Mouse (Mus musculus) kidney, embryonic 15.5 days (tissue): ENCODE measurements around the gene Itpr2. TPM values are rescaled to one million over a fixed set of nuclear protein-coding genes. Genes with fewer than 3 reads are reported as not detected.
A peak's percentile ranks its signal among the peaks of the same experiment; 100 is the strongest.

Source experiments
- ATAC-seq: fragments of 200-750 bp; cut with Nextera tagmentation; replicated peaks from 2 replicates; pipeline ENCODE4 v1.8.0; 2017; ENCODE audit warnings: moderate TSS enrichment; ENCODE audit not compliant: low FRiP score
- H3K27ac ChIP-seq: fragments of 300-500 bp; sonication (generic); 2 replicates; pipeline ENCODE4 v1.5.1; 2015; ENCODE audit warnings: mild to moderate bottlenecking, inconsistent platforms
- H3K27me3 ChIP-seq: fragments of 300-500 bp; sonication (generic); 2 replicates; pipeline ENCODE4 v1.6.1; 2015; ENCODE audit warnings: inconsistent platforms
- H3K36me3 ChIP-seq: fragments of 300-500 bp; sonication (generic); 2 replicates; pipeline ENCODE4 v1.6.1; 2015; ENCODE audit warnings: inconsistent platforms
- H3K4me1 ChIP-seq: fragments of 300-500 bp; sonication (generic); 2 replicates; pipeline ENCODE4 v1.6.1; 2015; ENCODE audit warnings: inconsistent platforms
- H3K4me2 ChIP-seq: fragments of 300-500 bp; sonication (generic); 2 replicates; pipeline ENCODE4 v1.6.1; 2015; ENCODE audit warnings: moderate library complexity, mild to moderate bottlenecking, inconsistent platforms
- H3K4me3 ChIP-seq: fragments of 300-500 bp; sonication (generic); replicated peaks from 2 replicates; pipeline ENCODE4 v1.5.1; 2015; ENCODE audit warnings: mild to moderate bottlenecking, inconsistent platforms
- H3K9ac ChIP-seq: fragments of 300-500 bp; sonication (generic); 2 replicates; pipeline ENCODE4 v1.6.1; 2015; ENCODE audit warnings: mild to moderate bottlenecking, inconsistent platforms
- H3K9me3 ChIP-seq: fragments of 300-500 bp; sonication (generic); replicated peaks from 2 replicates; pipeline ENCODE4 v1.6.1; 2016; ENCODE audit warnings: inconsistent platforms
- WGBS: fragments of 180-500 bp; shearing (Covaris S2); methylation state at CpG from one replicate; pipeline ENCODE4 v1.1.7; 2015; ENCODE audit warnings: mixed read lengths; 5-methylcytosine and 5-hydroxymethylcytosine counted together
- polyA plus RNA-seq: library from polyadenylated mRNA; unstranded; fragments of >200 nt; fragmentation: Nextera tagmentation; extraction: Ambion mirVana; gene quantifications from 2 replicates; pipeline ENCODE4 v1.2.1, GENCODE M21; 2015

Itpr2 gene
- polyA plus RNA-seq: 11.6 and 15.0 TPM in 2 replicates

- H3K36me3 ChIP-seq: no peaks in the 10 kb centered on the region
- H3K27me3 ChIP-seq: peaks cover 12% of the 10 kb centered on the region; the same call in 1 of the 2 replicates
- H3K9me3 ChIP-seq: no peaks in the 10 kb centered on the region
- H3K27ac ChIP-seq: peak within 1 kb of the TSS; percentile 79
- H3K4me2 ChIP-seq: peak within 1 kb of the TSS; percentile 98
- H3K9ac ChIP-seq: peak within 1 kb of the TSS; percentile 62
- WGBS: 1% methylated on average over 67 of the region's 70 CpGs
- peaks cover 17% of the 10 kb centered on the region for H3K4me1 ChIP-seq
- peak; percentile 97 for ATAC-seq
- H3K4me3 ChIP-seq: peak within 1 kb of the TSS; percentile 82
These were observed at the start of gene Itpr2 for GRCm38 (mm10) chr6:146501866-146502804. Itpr2 (minus strand) TSS chr6:146502223.

- no peak for ATAC-seq
- no peaks in the 10 kb centered on the region for H3K4me1 ChIP-seq
- no peak overlapping the region for H3K4me2 ChIP-seq
- H3K9ac ChIP-seq: no peak overlapping the region
- peaks cover 92% of the 10 kb centered on the region for H3K36me3 ChIP-seq
- no peak overlapping the region for H3K4me3 ChIP-seq
- H3K27me3 ChIP-seq: no peaks in the 10 kb centered on the region
- H3K9me3 ChIP-seq: no peaks in the 10 kb centered on the region
- H3K27ac ChIP-seq: no peak overlapping the region
These were observed 49.3 kb upstream of the Itpr2 start for GRCm38 (mm10) chr6:146551326-146551725.

GRCm38 (mm10) chr6:146550421-146550820 is 48.4 kb upstream of the Itpr2 start:
- ATAC-seq: no peak
- Histone ChIP-seq H3K27ac (no peak overlapping the region), H3K4me2 (no peak overlapping the region), H3K4me1 (no peaks in the 10 kb centered on the region), H3K9me3 (no peaks in the 10 kb centered on the region), H3K9ac (no peak overlapping the region), H3K27me3 (no peaks in the 10 kb centered on the region), H3K4me3 (no peak overlapping the region), H3K36me3 (peaks cover 88% of the 10 kb centered on the region)
- WGBS: 85% methylated on average over 2 of the region's 2 CpGs

GRCm38 (mm10) chr6:146545289-146545865 is 43.4 kb upstream of the Itpr2 start:
- Histone ChIP-seq H3K9me3 (no peaks in the 10 kb centered on the region), H3K36me3 (peaks cover 42% of the 10 kb centered on the region), H3K4me2 (no peak overlapping the region), H3K27me3 (no peaks in the 10 kb centered on the region), H3K4me3 (no peak overlapping the region), H3K27ac (no peak overlapping the region), H3K9ac (no peak overlapping the region), H3K4me1 (no peaks in the 10 kb centered on the region)
- no peak for ATAC-seq
- 76% methylated on average over 5 of the region's 5 CpGs for WGBS

GRCm38 (mm10) chr6:146544622-146545021 is 42.6 kb upstream of the Itpr2 start:
- WGBS: 94% methylated on average over 1 of the region's 1 CpGs
- Histone ChIP-seq H3K27me3 (no peaks in the 10 kb centered on the region), H3K4me2 (no peak overlapping the region), H3K27ac (no peak overlapping the region), H3K4me1 (no peaks in the 10 kb centered on the region), H3K9ac (no peak overlapping the region), H3K36me3 (peaks cover 35% of the 10 kb centered on the region), H3K9me3 (no peaks in the 10 kb centered on the region), H3K4me3 (no peak overlapping the region)
- no peak for ATAC-seq

- Histone ChIP-seq H3K27me3 (no peaks in the 10 kb centered on the region), H3K36me3 (no peaks in the 10 kb centered on the region), H3K4me1 (no peaks in the 10 kb centered on the region), H3K9me3 (no peaks in the 10 kb centered on the region), H3K4me2 (no peak overlapping the region), H3K9ac (no peak overlapping the region), H3K27ac (no peak overlapping the region), H3K4me3 (no peak overlapping the region)
- no peak for ATAC-seq
- 69% methylated on average over 3 of the region's 3 CpGs for whole genome bisulfite sequencing
These were observed 38.4 kb upstream of the Itpr2 start for GRCm38 (mm10) chr6:146540386-146540785.

GRCm38 (mm10) chr6:146538661-146539060 is 36.6 kb upstream of the Itpr2 start:
- Histone ChIP-seq H3K27ac (no peak overlapping the region), H3K9me3 (no peaks in the 10 kb centered on the region), H3K36me3 (no peaks in the 10 kb centered on the region), H3K4me1 (no peaks in the 10 kb centered on the region), H3K4me3 (no peak overlapping the region), H3K27me3 (no peaks in the 10 kb centered on the region), H3K9ac (no peak overlapping the region), H3K4me2 (no peak overlapping the region)
- no peak for ATAC-seq
- 69% methylated on average over 4 of the region's 4 CpGs for WGBS

- no peak overlapping the region for H3K4me2 ChIP-seq
- no peak overlapping the region for H3K9ac ChIP-seq
- no peaks in the 10 kb centered on the region for H3K36me3 ChIP-seq
- no peak overlapping the region for H3K27ac ChIP-seq
- no peaks in the 10 kb centered on the region for H3K9me3 ChIP-seq
- no peaks in the 10 kb centered on the region for H3K27me3 ChIP-seq
- H3K4me3 ChIP-seq: no peak overlapping the region
- no peaks in the 10 kb centered on the region for H3K4me1 ChIP-seq
- no peak for ATAC-seq
- 65% methylated on average over 2 of the region's 2 CpGs for WGBS
These were observed 36.0 kb upstream of the Itpr2 start for GRCm38 (mm10) chr6:146538071-146538470.

- Histone ChIP-seq H3K27ac (no peak overlapping the region), H3K9me3 (no peaks in the 10 kb centered on the region), H3K4me2 (no peak overlapping the region), H3K4me1 (no peaks in the 10 kb centered on the region), H3K27me3 (no peaks in the 10 kb centered on the region), H3K4me3 (no peak overlapping the region), H3K9ac (no peak overlapping the region), H3K36me3 (no peaks in the 10 kb centered on the region)
- 84% methylated on average over 4 of the region's 4 CpGs for WGBS
- ATAC-seq: no peak
These were observed 35.1 kb upstream of the Itpr2 start for GRCm38 (mm10) chr6:146537111-146537510.

GRCm38 (mm10) chr6:146535501-146535900 is 33.5 kb upstream of the Itpr2 start:
- no peak overlapping the region for H3K4me2 ChIP-seq
- H3K36me3 ChIP-seq: no peaks in the 10 kb centered on the region
- peaks cover 7% of the 10 kb centered on the region for H3K4me1 ChIP-seq
- no peak overlapping the region for H3K27ac ChIP-seq
- no peak for ATAC-seq
- no peak overlapping the region for H3K9ac ChIP-seq
- no peaks in the 10 kb centered on the region for H3K27me3 ChIP-seq
- H3K9me3 ChIP-seq: no peaks in the 10 kb centered on the region
- H3K4me3 ChIP-seq: no peak overlapping the region
- WGBS: 93% methylated on average over 5 of the region's 5 CpGs

- H3K27ac ChIP-seq: no peak overlapping the region
- no peaks in the 10 kb centered on the region for H3K27me3 ChIP-seq
- H3K4me2 ChIP-seq: no peak overlapping the region
- no peak overlapping the region for H3K4me3 ChIP-seq
- no peaks in the 10 kb centered on the region for H3K9me3 ChIP-seq
- no peaks in the 10 kb centered on the region for H3K36me3 ChIP-seq
- 66% methylated on average over 4 of the region's 4 CpGs for WGBS
- peaks cover 15% of the 10 kb centered on the region for H3K4me1 ChIP-seq
- no peak overlapping the region for H3K9ac ChIP-seq
- ATAC-seq: no peak
These were observed 31.1 kb upstream of the Itpr2 start for GRCm38 (mm10) chr6:146533146-146533545.

GRCm38 (mm10) chr6:146530769-146531168 is 28.7 kb upstream of the Itpr2 start:
- no peaks in the 10 kb centered on the region for H3K9me3 ChIP-seq
- 6% methylated on average over 5 of the region's 5 CpGs for WGBS
- H3K9ac ChIP-seq: no peak overlapping the region
- no peak overlapping the region for H3K4me2 ChIP-seq
- no peak overlapping the region for H3K4me3 ChIP-seq
- H3K27me3 ChIP-seq: 0 out of 2 replicates have a peak, but pooled peaks cover 3% of the 10 kb centered on the region
- peaks cover 15% of the 10 kb centered on the region for H3K4me1 ChIP-seq
- H3K27ac ChIP-seq: peak overlapping the region; percentile 57; the same call in 1 of the 2 replicates
- H3K36me3 ChIP-seq: no peaks in the 10 kb centered on the region
- ATAC-seq: peak; percentile 90
